Mouse (Mus musculus) yolk sac, embryonic 10.5 days (tissue): ENCODE measurements around the gene Epha2.
A peak's percentile ranks its signal among the peaks of the same experiment; 100 is the strongest.

ENCODE experiments used
- DNase-seq: peaks from one replicate; pipeline ENCODE4 v3.0.0-alpha.2; 2017; ENCODE audit warnings: low spot score

The Epha2 gene

DNA sequence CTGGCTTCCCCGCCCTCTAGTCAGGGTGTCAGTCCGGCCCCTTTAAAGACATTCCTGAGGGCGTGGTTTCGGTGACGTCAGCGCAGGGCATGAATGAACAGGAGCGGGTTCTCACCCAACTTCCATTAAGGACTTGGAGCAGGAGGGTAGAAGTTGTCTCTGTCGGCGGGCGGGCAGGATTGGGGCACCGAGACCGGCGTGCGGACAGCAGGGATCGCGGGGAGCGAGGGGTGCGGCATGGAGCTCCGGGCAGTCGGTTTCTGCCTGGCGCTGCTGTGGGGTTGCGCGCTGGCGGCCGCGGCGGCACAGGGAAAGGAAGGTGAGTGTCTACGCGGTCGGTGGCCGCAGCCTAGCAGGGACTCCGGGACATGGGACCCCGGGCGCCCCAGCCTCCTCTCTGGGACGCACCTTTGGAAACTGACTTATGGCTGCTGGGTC is at the start of gene Epha2:
Epha2 (plus strand) TSS at position 125 of the 438 bp plus-strand sequence.
- peak; percentile 89 for DNase-seq

DNA sequence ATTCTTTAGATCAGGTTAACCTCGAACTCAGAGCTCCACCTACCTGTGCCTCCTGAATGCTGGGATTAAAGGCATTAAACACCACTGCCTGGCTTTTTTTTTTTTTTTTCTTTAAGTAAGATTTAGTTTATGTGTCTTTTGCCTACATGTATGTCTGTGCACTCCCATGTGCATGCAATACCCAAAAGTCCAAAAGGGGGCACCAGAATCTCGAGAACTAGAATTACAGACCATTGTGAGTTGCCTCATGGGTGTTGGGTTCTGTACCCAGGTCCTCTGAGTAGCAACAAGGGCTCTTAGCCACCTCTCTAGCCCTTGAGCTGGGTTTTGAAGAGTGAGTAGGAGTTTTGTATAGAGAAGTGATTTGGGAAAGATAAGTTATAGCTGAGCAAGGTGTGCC is 48.4 kb upstream of the Epha2 start:
- no peak for DNase-seq

DNA sequence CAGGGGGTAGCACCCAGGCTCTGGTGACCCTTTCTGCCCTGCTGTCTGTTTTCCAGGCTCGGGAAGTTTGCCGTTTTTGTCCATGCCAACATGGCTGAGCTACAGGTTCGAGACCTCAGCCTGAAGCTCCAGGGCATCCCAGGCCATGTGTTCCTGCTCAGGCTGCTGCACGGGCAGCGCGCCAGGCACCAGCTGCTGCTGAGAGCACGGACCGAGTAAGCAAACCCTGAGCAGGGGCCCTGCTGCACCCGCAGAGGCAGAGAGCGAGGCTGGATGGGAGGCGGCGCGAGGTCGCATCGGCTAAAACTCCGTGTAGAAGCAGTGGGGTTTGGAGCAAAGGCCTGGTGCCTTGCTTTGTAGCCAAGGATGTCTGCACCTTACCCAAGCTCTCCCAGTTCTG is 46.8 kb upstream of the Epha2 start:
- no peak for DNase-seq

DNA sequence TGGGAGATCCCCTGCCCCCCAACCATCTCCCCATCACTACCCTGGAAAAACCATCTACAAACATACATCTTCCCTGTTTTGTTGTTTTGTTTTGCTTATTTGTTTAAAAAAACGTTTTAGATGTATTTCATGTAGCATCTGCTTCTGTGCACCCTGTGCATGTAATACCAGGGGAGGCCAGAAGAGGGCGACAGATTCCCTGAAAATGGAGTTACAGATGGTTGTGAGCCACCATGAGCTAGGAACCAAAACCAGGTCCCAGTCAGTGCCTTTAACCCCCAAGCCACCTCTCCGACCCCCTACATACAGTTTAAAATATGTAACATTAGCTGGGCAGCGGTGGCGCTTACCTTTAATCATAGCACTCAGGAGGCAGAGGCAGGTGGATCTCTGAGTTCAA is 43.6 kb upstream of the Epha2 start:
- DNase-seq, result no peak

DNA sequence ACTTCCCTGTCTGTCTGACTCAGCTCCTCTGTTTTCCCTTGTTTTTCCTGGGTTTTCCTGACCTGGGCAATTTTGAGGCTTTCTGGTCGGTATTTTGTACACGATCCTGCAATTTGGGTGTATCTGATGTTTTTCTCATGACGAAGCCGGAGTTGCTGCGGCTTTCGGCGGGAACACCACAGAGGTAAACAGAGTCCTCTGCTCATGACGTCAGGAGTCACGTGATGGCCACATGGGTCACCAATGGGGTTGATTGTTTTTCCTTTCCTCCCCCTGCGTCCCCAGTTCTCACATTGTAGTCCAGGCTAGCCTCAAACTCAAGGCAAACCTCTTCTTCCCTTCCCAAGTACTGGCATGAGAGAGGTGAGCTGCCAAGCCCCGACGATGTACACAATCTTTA is 41.6 kb upstream of the Epha2 start:
- DNase-seq, result no peak

GRCm38 (mm10) chr4:141260007-141260723 is 40.9 kb upstream of the Epha2 start:
- DNase-seq, result no peak

GRCm38 (mm10) chr4:141262906-141263637 is 38.0 kb upstream of the Epha2 start:
- DNase-seq, result no peak

- DNase-seq, result no peak
Measured at GRCm38 (mm10) chr4:141265979-141266637, 34.9 kb upstream of the Epha2 start.

DNA sequence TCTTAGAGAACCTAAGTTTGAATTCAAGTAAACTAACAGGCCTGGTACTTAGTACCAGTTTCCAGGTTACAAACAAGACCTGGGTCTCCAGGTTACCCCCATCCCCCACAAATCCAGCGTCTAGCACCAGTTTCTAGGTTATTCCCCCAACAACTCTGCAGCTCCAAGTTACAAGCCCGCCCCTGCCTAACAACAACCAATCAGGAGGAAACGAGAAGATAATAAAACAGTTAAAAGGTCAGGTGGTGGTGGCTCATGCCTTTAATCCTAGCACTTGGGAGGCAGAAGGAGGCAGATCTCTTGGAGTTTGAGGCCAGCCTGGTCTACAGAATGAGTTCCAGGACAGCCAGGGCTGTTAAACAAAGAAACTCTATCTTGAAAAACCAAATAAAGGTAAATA is 33.8 kb upstream of the Epha2 start:
- DNase-seq, result no peak

GRCm38 (mm10) chr4:141267837-141268236 is 33.2 kb upstream of the Epha2 start:
- DNase-seq, result no peak

DNA sequence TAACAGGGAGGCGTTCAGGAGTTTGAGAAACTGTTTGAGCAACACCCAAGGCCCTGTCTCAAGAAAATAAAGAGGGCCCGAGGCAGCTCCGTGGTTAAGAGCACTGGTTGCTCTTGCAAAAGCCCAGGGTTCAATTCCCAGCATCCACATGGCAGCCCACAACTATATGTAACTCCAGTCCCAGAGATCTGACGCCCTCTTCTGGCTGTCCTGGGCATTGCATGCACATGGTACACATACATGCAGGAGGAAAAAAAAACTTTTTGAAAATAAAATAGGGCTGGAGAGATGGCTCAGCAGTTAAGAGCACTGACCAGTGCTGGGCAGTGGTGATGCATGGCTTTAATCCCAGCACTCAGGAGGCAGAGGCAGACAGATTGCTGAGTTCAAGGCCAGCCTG is 32.7 kb upstream of the Epha2 start:
- no peak for DNase-seq

GRCm38 (mm10) chr4:141269080-141269479 is 32.0 kb upstream of the Epha2 start:
- DNase-seq, result no peak

- DNase-seq, result no peak
Measured at GRCm38 (mm10) chr4:141270201-141270940, 30.7 kb upstream of the Epha2 start.

GRCm38 (mm10) chr4:141271228-141271627 is 29.8 kb upstream of the Epha2 start:
- DNase-seq, result no peak

DNA sequence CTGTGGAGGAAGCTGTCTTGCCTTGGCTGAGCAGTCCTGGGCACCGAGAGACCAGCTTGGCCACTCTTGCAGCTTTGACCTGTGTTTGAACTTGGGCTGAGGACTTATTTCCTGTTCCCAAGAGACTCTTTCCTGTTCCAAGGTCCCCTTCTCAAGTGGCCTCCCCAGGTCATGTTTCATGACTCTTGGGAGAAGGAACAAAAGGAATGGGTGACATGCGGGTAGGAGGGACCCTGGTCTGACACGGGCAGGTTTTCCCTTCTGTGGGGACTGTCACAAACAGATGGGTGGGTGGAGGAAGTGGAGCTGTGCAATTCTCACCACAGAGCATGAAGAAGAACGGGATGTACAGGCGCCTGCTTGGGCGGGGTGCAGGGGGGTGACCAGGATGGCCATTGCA is 29.3 kb upstream of the Epha2 start:
- DNase-seq, result no peak

DNA sequence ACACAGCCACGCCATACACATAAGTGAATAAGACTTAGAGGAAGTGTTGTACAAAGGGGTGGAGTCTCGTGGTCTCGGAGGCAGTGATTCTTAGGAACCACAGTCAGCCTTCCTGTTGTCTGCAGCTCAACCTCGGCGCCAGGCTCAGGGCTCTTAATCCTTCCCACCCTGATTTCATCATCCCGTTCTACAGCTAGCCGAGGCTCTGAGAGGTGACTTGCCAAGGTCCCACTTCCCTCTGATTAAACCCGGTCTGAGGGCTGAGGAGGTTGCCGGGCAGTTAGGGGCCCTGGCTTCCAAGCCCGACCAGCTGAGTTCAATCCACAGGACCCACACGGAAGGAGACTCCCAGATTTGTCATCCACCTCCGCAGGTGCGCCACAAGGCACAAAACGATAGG is 28.2 kb upstream of the Epha2 start:
- DNase-seq, result no peak

- DNase-seq, result peak; percentile 79
Measured at GRCm38 (mm10) chr4:141273296-141273695, 27.7 kb upstream of the Epha2 start.

DNA sequence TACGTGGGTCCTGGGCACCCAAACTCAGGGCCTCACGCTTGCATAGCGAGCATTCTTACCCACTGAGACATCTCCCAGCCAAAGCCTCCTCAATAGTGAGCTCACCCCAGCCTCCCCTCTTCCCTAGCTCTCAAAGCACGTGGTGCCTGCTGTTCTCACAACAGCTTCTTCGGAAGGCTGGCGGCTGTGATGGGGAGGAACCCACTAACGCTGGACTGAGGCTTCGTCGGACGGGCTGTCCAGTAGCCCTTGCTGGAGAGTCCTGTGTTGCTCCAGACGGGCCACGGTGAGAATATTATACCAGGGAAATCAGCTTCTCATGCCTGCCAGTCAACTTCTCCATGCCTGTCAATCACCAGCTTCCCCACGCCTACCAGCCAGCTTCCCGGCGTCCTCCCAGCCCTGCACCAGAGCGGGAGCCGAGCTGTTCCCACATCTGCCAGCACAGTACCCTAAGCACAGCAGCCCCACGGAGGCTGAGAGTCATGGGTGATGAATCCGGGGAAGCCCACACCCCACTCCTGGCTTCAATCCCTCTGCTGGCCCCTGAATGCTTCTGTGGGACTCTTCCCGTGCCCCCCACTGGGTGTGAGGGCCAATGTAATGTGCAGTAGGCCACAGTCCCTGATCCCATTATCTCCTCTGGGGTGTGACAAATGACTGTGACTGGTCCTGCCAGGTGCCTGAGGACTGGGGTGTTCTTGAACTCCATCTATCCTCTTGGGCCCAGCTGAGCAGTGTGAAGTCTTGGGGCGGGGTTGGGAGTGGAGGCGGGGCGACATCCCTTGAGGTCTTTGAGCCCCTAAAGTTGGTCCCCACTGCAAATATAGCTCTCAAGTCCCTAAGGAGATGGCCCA is 26.3 kb upstream of the Epha2 start:
- no peak for DNase-seq

- DNase-seq, result no peak
Measured at GRCm38 (mm10) chr4:141277157-141277556, 23.9 kb upstream of the Epha2 start.

GRCm38 (mm10) chr4:141278154-141278553 is 22.9 kb upstream of the Epha2 start:
- peak; percentile 90 for DNase-seq

DNA sequence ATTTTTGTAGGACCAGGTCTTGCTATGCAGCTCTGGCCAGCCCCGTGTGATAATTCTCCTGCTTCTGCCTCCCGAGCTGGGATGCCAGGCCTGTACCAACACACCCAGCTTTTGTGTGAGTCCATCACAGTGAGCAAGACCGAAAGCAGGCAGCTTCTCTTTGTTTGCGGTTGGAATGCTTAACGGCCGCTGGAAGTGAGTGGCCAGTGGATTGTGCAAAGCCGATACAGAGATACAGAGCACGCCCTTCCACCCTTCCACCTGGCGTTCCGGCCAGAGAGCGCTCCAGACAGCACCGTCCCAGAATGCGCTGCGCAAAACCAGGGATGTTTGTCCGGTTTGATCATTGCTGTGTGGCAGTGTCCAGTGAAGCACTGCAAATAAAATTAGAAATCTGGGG is 21.7 kb upstream of the Epha2 start:
- peak; percentile 75 for DNase-seq
